Mouse (Mus musculus): ENCODE measurements around the gene Xlr4a. TPM values are rescaled to one million over a fixed set of nuclear protein-coding genes. Genes with fewer than 3 reads are reported as not detected.
A peak's percentile ranks its signal among the peaks of the same experiment; 100 is the strongest.
"Not testable (repeated sequence)": the region's sequence is repeated elsewhere in the genome, so short reads cannot be mapped to it uniquely, and the experiment has no call there.

Gene Xlr4a
- 1 to 10 TPM in 1 of 2 experiments, under 1 TPM in 1; 0.45 to 1.9 TPM for total RNA-seq (2021)
- long read RNA-seq, experiment 1, result 0 reads
- long read RNA-seq, experiment 2, partial matches to known transcripts, result 0 of 2 reads
- long read RNA-seq, experiment 2, other reads (novel, unspliced or antisense), result 2 of 2 reads

GRCm38 (mm10) chrX:73082267-73083055, at the start of gene Xlr4a:
Xlr4a (minus strand) TSS chrX:73082478.
- not testable (repeated sequence) for DNase-seq

GRCm38 (mm10) chrX:73122859-73123829, 40.9 kb upstream of the Xlr4a start:
- not testable (repeated sequence) for DNase-seq

- not testable (repeated sequence) for DNase-seq
These were observed 34.5 kb upstream of the Xlr4a start, which contains the start of gene Gm14685 for GRCm38 (mm10) chrX:73116747-73117146. Gm14685 (plus strand) TSS chrX:73117047.

GRCm38 (mm10) chrX:73096941-73097508, 14.7 kb upstream of the Xlr4a start, which contains the start of gene Xlr3a:
Xlr3a (minus strand) TSS chrX:73097095.
- DNase-seq, result not testable (repeated sequence)

GRCm38 (mm10) chrX:73066765-73067312, 15.4 kb downstream of the Xlr4a start:
- not testable (repeated sequence) for DNase-seq

GRCm38 (mm10) chrX:73064415-73064793, 17.9 kb downstream of the Xlr4a start, which contains the start of gene Pnma3:
Pnma3 (plus strand) TSS chrX:73064787.
- no peak for DNase-seq

- DNase-seq, result no peak
These were observed 18.5 kb downstream of the Xlr4a start for GRCm38 (mm10) chrX:73063512-73064414.

- no peak for DNase-seq
These were observed 20.0 kb downstream of the Xlr4a start for GRCm38 (mm10) chrX:73062323-73062722.

- DNase-seq, result no peak
These were observed 20.8 kb downstream of the Xlr4a start for GRCm38 (mm10) chrX:73061528-73061927.

- DNase-seq, result peak; percentile 92 to 96
These were observed 28.3 kb downstream of the Xlr4a start for GRCm38 (mm10) chrX:73053860-73054563.

GRCm38 (mm10) chrX:73039666-73040065, 42.6 kb downstream of the Xlr4a start:
- DNase-seq, result no peak

GRCm38 (mm10) chrX:73038831-73039230, 43.4 kb downstream of the Xlr4a start:
- DNase-seq, result no peak

- no peak for DNase-seq
These were observed 45.3 kb downstream of the Xlr4a start, which contains the start of gene Pnma5 for GRCm38 (mm10) chrX:73037003-73037402. Pnma5 (minus strand) TSS chrX:73037103.

Other genes starting within 250 kb of the Xlr4a start
- gene Cetn2, start 164.1 kb downstream of the Xlr4a start, total RNA-seq (2021), result 10 to 100 TPM; 28.3 to 30.9 TPM
- 1 to 10 TPM; 4.2 to 6.4 TPM for gene Nsdhl, start 163.9 kb downstream of the Xlr4a start, total RNA-seq (2021)
- 1 to 10 TPM in 1 of 2 experiments, under 1 TPM in 1; 0.77 to 1.8 TPM for gene Zfp185, start 95.1 kb downstream of the Xlr4a start, total RNA-seq (2021)
- gene Pnma5, start 45.4 kb downstream of the Xlr4a start, total RNA-seq (2021), result not detected
- not detected for gene Pnma3, start 17.7 kb downstream of the Xlr4a start, total RNA-seq (2021)
- gene Xlr3a, start 14.6 kb upstream of the Xlr4a start, total RNA-seq (2021), result under 1 TPM; 0.47 to 0.62 TPM
- gene Gm14685, start 34.6 kb upstream of the Xlr4a start, total RNA-seq (2021), result not detected
- not detected for gene Xlr5b, start 66.3 kb upstream of the Xlr4a start, total RNA-seq (2021)
- not detected for gene DXBay18, start 67.0 kb upstream of the Xlr4a start, total RNA-seq (2021)
- not detected for gene Spin2d, start 94.5 kb upstream of the Xlr4a start, total RNA-seq (2021)
- gene Xlr3b, start 109.7 kb upstream of the Xlr4a start, total RNA-seq (2021), result 1 to 10 TPM in 1 of 2 experiments, under 1 TPM in 1; 0.75 to 1.2 TPM
- 1 to 10 TPM in 1 of 2 experiments, under 1 TPM in 1; 0.67 to 1.1 TPM for gene Xlr4b, start 131.9 kb upstream of the Xlr4a start, total RNA-seq (2021)
- 1 to 10 TPM; 6.6 to 7.2 TPM for gene F8a, start 145.8 kb upstream of the Xlr4a start, total RNA-seq (2021)
- not detected for gene Xlr4c, start 160.7 kb upstream of the Xlr4a start, total RNA-seq (2021)
- gene Xlr3c, start 182.9 kb upstream of the Xlr4a start, total RNA-seq (2021), result not detected
- gene Xlr5a, start 210.5 kb upstream of the Xlr4a start, total RNA-seq (2021), result not detected
- not detected for gene Xlr5c, start 210.5 kb upstream of the Xlr4a start, total RNA-seq (2021)